Mouse (Mus musculus) limb, embryonic 10.5 days (tissue): ENCODE measurements around the gene Hbb-y. TPM values are rescaled to one million over a fixed set of nuclear protein-coding genes. Genes with fewer than 3 reads are reported as not detected.
"Not testable (repeated sequence)": the region's sequence is repeated elsewhere in the genome, so short reads cannot be mapped to it uniquely, and the experiment has no call there.

Experiments used
- DNase-seq: peaks from one replicate; pipeline ENCODE4 v3.0.0-alpha.2; 2017; ENCODE audit warnings: low spot score
- H3K27ac ChIP-seq: fragments of 300-500 bp; sonication (generic); 2 replicates; pipeline ENCODE4 v1.5.1; 2016; ENCODE audit warnings: mild to moderate bottlenecking
- H3K27me3 ChIP-seq: fragments of 300-500 bp; sonication (generic); 2 replicates; pipeline ENCODE4 v1.6.1; 2016; ENCODE audit warnings: low read depth, mild to moderate bottlenecking; ENCODE audit not compliant: poor library complexity, severe bottlenecking
- H3K36me3 ChIP-seq: fragments of 300-500 bp; sonication (generic); 2 replicates; pipeline ENCODE4 v1.6.1; 2016; ENCODE audit warnings: mild to moderate bottlenecking, moderate library complexity
- H3K4me1 ChIP-seq: fragments of 300-500 bp; sonication (generic); 2 replicates; pipeline ENCODE4 v1.6.1; 2016
- H3K4me3 ChIP-seq: fragments of 300-500 bp; sonication (generic); 2 replicates; pipeline ENCODE4 v1.5.1; 2016; ENCODE audit warnings: mild to moderate bottlenecking, moderate library complexity
- H3K9me3 ChIP-seq: fragments of 300-500 bp; sonication (generic); replicated peaks from 2 replicates; pipeline ENCODE4 v1.6.1; 2016; ENCODE audit warnings: mild to moderate bottlenecking
- WGBS: fragments of 180-500 bp; shearing (Covaris S2); methylation state at CpG from one replicate; pipeline ENCODE4 v1.1.7; 2016; 5-methylcytosine and 5-hydroxymethylcytosine counted together
- polyA plus RNA-seq: library from polyadenylated mRNA; unstranded; fragments of >200 nt; fragmentation: Nextera tagmentation; extraction: Ambion mirVana; gene quantifications from 2 replicates; pipeline ENCODE4 v1.2.1, GENCODE M21; 2016

Hbb-y gene
- polyA plus RNA-seq, 1 experiment from 2014 or later = 6,719 TPM

DNA sequence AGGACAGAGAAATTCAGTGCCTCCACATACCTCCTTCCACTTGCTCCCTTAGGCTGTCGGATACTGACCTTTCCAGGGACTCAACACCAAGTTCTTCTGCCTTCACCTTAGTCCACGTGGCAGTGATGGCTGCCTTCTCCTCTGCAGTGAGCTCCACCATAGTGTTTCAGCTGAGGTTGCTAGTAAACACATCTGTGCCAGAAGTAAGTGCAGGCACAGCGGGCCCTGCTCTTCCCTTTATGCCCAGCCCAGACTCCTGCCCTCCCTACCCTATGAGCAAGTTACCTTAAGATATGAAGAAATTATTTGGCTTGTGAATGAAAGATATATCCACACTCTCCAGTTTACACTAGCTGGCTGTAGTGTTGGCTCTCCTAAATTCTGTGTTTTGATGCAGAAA, 12.7 kb downstream of the Hbb-y start, which contains the start of gene Hbb-bh2:
Gene Hbb-bh2, minus strand, starts transcription at position 253 of the 400 bp plus-strand sequence.
- no peak within 1 kb of the TSS for H3K27ac ChIP-seq
- no peaks in the 10 kb centered on the region for H3K9me3 ChIP-seq
- H3K4me1 ChIP-seq = no peaks in the 10 kb centered on the region
- H3K36me3 ChIP-seq = no peaks in the 10 kb centered on the region
- no peak within 1 kb of the TSS for H3K4me3 ChIP-seq
- WGBS = 79% methylated on average over 3 of the region's 3 CpGs
- no peaks in the 10 kb centered on the region for H3K27me3 ChIP-seq
- no peak for DNase-seq

DNA sequence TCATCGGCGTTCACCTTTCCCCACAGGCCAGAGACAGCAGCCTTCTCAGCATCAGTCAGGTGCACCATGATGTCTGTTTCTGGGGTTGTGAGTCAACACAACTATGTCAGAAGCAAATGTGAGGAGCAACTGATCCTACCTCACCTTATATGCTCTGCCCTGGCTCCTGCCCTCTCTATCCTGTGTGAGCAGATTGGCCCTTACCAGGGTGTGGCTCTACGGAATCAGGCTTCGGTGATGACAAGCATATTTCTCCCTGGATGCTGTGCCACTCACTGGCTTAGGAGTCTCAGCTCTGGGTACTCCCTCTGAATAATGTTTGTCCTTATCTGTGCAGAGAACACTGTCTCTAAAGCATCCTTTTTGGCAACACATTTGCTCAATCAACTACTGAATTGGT, 25.2 kb downstream of the Hbb-y start, which contains the start of gene Hbb-bs:
Gene Hbb-bs, minus strand, starts transcription at position 289 of the 400 bp plus-strand sequence.
- no peaks in the 10 kb centered on the region for H3K36me3 ChIP-seq
- WGBS = 93% methylated on average over 4 of the region's 4 CpGs

DNA sequence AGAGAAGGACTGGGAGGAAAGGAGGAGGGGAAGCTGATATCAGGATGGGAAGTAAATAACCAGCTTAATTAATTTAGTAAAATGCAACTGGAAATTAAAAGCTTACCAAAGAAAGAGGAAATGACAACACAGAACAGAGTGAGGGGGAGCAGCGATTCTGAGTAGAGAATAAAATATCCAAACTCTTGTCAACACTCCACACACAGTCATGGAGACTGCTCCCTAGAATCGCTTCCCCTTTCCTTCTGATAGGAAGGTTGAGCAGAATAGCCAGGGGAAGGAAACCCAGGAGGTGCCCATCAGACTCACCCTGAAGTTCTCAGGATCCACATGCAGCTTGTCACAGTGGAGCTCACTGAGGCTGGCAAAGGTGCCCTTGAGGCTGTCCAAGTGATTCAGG, 25.9 kb downstream of the Hbb-y start:
- not testable (repeated sequence) for DNase-seq, H3K27ac ChIP-seq, H3K4me3 ChIP-seq, H3K9me3 ChIP-seq, H3K27me3 ChIP-seq, H3K36me3 ChIP-seq, H3K4me1 ChIP-seq
- WGBS = no CpG with 5 or more reads among the region's 2 CpGs

More for the DNA sequence above, 25.2 kb downstream of the Hbb-y start, which contains the start of gene Hbb-bs:
- Histone ChIP-seq H3K27me3 (no peaks in the 10 kb centered on the region), H3K4me3 (no peak within 1 kb of the TSS), H3K4me1 (no peaks in the 10 kb centered on the region), H3K9me3 (no peaks in the 10 kb centered on the region), H3K27ac (no peak within 1 kb of the TSS)
- DNase-seq = no peak

DNA sequence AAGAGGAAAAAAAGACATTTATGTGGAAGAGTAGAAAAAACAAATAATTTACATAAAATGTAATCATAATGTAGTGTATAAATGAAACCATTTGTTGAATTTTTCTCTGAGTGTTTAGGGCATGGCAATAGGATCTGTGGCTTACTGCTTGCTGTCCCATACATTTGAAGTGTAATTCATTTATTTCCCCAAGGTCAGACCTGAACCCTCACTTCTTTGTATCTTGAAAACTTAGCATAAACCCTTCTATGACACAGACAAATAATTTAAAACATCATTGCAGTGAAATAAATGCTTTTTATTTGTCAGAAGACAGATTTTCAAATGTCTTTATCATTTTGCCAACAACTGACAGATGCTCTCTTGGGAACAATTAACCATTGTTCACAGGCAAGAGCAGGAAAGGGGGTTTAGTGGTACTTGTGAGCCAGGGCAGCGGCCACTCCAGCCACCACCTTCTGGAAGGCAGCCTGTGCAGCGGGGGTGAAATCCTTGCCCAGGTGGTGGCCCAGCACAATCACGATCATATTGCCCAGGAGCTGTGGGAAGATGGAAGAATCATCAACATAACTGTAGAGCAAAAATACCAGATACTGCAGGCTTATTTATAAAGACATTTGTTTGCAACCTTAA, 26.6 kb downstream of the Hbb-y start:
- Histone ChIP-seq H3K4me1 (no peaks in the 10 kb centered on the region), H3K36me3 (no peaks in the 10 kb centered on the region), H3K27me3 (no peaks in the 10 kb centered on the region), H3K9me3 (no peaks in the 10 kb centered on the region), H3K27ac (no peak overlapping the region), H3K4me3 (no peak overlapping the region)
- 84% methylated on average over 3 of the region's 3 CpGs for WGBS
- no peak for DNase-seq

DNA sequence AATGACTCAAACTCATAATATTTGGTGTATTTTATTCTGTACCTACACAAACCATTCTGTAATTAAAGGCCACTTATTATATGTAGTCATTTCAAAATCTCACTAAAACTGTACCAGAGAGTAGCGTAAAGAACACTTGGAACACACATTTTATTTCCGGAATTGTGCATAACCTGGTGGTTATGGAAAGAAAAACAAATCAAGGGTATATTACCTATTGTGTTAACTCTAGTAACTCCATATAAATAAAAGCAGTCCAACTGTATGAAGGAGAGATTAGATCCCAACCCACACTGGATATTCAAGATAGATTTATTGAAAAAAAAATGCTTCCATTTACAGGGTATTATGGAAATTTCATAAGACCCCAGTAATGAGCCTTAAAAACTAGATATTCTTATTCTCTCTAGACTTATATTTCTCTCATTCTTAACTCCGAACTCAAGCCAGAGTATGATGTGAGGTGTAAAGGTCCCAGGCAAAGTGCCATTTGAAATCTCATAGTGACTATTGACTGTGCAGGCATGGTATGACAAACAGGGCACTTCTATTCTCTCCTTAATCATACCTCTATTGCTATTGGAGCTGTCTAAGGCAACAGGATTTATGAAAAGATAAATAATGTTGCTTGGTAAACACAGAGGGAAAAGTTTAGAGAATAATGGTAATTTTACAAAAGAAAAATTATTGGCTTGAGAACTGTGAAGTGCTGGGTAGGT, 27.3 kb downstream of the Hbb-y start:
- no peak for DNase-seq
- no peaks in the 10 kb centered on the region for H3K27me3 ChIP-seq
- 95% methylated on average over 3 of the region's 3 CpGs for WGBS

DNA sequence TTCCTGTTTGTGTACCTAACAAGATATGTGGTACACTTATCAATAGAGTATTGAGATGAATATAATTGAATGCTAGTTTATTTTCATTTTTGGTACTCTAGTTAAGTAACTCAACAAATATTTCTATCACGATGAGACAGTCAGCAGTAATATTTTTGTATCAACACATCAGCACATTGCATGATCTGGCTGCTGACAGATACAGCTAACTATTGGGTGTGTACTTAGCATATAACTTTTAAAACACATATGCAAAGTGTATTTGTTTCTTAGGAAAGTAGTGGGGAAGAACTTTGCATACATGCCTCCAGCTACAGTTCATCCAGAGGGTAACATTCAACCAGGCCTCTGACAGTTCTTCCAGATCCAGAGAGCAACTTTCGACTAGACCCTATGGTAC, 28.4 kb downstream of the Hbb-y start:
- Histone ChIP-seq H3K27me3 (no peaks in the 10 kb centered on the region), H3K36me3 (no peaks in the 10 kb centered on the region), H3K27ac (no peak overlapping the region), H3K4me1 (no peaks in the 10 kb centered on the region), H3K9me3 (no peaks in the 10 kb centered on the region), H3K4me3 (no peak overlapping the region)
- no peak for DNase-seq
- 95% methylated on average over 2 of the region's 2 CpGs for WGBS

More for the DNA sequence above, 27.3 kb downstream of the Hbb-y start:
- no peak overlapping the region for H3K27ac ChIP-seq
- no peaks in the 10 kb centered on the region for H3K4me1 ChIP-seq
- no peak overlapping the region for H3K4me3 ChIP-seq
- H3K9me3 ChIP-seq = no peaks in the 10 kb centered on the region
- H3K36me3 ChIP-seq = no peaks in the 10 kb centered on the region

DNA sequence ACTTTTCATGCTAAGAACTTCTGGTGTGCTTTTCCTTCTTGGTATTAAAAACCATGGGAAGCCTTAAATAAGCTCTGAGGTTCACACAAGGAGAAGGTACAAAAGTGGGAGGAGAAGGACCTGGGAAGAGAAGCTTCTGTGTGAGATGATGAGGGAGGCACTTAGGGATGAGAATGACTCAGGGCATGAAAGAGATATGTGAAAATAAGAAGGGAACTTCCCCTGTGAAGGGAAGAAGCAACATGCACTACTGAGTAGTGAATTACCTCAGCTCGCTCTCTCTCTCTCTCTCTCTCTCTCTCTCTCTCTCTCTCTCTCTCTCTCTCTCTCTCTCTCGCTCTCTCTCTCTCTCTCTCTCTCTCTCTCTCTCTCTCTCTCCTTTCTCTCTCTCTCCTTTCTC, 37.9 kb downstream of the Hbb-y start:
- not testable (repeated sequence) for H3K9me3 ChIP-seq, H3K27ac ChIP-seq, H3K27me3 ChIP-seq, H3K36me3 ChIP-seq, DNase-seq, H3K4me3 ChIP-seq, H3K4me1 ChIP-seq
- WGBS = 100% methylated on average over 1 of the region's 2 CpGs

DNA sequence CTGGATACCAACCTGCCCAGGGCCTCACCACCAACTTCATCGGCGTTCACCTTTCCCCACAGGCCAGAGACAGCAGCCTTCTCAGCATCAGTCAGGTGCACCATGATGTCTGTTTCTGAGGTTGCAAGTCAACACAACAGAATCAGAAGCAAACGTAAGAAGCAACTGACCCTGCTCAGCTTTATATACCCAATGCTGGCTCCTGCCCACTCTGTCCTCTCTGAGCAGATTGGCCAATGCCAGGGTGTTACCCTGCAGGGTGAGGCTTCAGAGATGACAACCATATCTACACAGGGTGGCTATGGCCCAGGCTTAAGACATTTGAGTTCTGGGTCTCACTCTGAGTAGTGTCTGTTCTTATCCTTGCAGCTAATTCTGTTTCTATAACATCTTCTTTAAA, 39.2 kb downstream of the Hbb-y start, which contains the start of gene Hbb-bt:
Gene Hbb-bt, minus strand, starts transcription at position 231 of the 400 bp plus-strand sequence.
- no peak within 1 kb of the TSS for H3K27ac ChIP-seq
- no peaks in the 10 kb centered on the region for H3K9me3 ChIP-seq
- WGBS = 84% methylated on average over 3 of the region's 3 CpGs
- no peaks in the 10 kb centered on the region for H3K27me3 ChIP-seq
- no peak for DNase-seq
- H3K36me3 ChIP-seq = no peaks in the 10 kb centered on the region
- no peak within 1 kb of the TSS for H3K4me3 ChIP-seq
- H3K4me1 ChIP-seq = no peaks in the 10 kb centered on the region

DNA sequence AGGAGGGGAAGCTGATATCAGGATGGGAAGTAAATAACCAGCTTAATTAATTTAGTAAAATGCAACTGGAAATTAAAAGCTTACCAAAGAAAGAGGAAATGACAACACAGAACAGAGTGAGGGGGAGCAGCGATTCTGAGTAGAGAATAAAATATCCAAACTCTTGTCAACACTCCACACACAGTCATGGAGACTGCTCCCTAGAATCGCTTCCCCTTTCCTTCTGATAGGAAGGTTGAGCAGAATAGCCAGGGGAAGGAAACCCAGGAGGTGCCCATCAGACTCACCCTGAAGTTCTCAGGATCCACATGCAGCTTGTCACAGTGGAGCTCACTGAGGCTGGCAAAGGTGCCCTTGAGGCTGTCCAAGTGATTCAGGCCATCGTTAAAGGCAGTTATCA, 39.9 kb downstream of the Hbb-y start:
- not testable (repeated sequence) for H3K27me3 ChIP-seq, H3K27ac ChIP-seq, H3K9me3 ChIP-seq, H3K4me3 ChIP-seq, DNase-seq, H3K36me3 ChIP-seq, H3K4me1 ChIP-seq
- WGBS = no CpG with 5 or more reads among the region's 3 CpGs

DNA sequence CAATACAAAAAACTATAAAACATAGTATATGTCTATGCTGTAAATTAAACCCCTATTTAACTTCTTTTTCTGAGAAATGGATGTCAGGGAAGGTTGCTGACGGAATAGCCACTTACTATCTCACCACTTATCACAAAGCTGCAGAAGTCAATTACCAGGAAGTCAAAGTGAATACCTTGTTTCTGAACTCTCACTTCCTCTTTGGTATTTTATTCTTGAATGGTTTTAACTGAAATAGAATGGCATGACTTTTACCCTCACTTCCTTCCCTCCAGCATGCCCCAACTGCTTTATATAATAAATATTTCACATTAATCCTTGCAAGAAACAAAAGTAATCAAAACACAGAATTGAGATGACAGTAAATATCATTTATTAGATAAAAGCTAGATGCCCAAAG, 40.8 kb downstream of the Hbb-y start:
- WGBS = 81% methylated on average over 1 of the region's 1 CpGs
- Histone ChIP-seq H3K9me3 (no peaks in the 10 kb centered on the region), H3K27ac (no peak overlapping the region), H3K4me1 (no peaks in the 10 kb centered on the region), H3K36me3 (no peaks in the 10 kb centered on the region), H3K27me3 (no peaks in the 10 kb centered on the region), H3K4me3 (no peak overlapping the region)
- DNase-seq = no peak

DNA sequence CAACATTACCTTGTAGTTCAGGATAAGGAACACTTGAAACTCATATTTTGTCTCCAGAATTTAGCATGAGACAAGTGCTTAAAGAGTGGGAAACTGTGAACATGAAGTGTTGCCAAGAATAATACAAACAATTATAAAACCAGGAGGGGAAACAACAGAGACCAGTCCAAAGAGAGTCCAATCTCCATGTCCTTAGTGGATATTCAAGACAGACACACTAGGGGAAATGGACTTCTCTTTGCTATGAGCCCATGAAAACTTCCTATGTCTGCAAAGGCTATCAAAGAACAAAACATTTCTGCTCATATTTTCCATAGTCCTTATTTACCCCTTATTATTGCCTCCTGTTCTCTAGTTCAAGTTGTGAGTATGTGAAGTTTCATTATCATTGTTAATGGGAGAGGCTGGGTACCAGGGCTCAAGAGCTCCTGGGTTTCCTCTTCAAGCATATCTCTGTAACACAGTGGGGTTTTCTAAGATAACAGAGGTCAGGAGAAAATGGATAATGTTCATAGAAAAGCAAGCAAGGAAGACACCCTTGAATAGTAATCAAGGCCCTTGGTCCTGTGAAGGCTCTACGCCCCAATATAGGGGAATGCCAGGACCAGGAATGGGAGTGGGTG, 41.7 kb downstream of the Hbb-y start:
- WGBS = 75% methylated on average over 1 of the region's 1 CpGs
- DNase-seq = no peak
- no peaks in the 10 kb centered on the region for H3K27me3 ChIP-seq
- no peaks in the 10 kb centered on the region for H3K36me3 ChIP-seq
- no peak overlapping the region for H3K4me3 ChIP-seq
- H3K27ac ChIP-seq = no peak overlapping the region
- H3K9me3 ChIP-seq = no peaks in the 10 kb centered on the region
- H3K4me1 ChIP-seq = no peaks in the 10 kb centered on the region

DNA sequence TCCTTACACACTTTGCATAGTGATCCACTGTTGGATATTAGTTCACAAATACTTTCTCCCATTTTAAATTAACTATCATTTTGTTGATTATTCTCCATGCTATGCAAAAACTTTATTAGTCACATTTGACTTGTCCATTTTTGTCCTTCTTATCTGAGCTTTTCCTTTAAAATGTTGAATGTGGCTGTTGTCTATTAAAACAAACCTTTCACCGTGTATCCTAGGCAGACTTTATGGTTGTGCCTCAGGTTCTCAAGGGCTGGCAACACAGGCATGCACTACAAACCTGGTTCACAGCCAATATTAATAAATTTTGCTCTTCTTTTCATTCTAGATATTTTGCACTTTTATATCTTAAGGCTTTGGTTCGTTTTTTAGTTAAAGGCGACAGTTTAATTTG, 42.3 kb downstream of the Hbb-y start:
- Histone ChIP-seq H3K27ac (no peak overlapping the region), H3K9me3 (no peaks in the 10 kb centered on the region), H3K27me3 (no peaks in the 10 kb centered on the region), H3K4me1 (no peaks in the 10 kb centered on the region), H3K4me3 (no peak overlapping the region), H3K36me3 (no peaks in the 10 kb centered on the region)
- no peak for DNase-seq
- WGBS = 86% methylated on average over 3 of the region's 3 CpGs

DNA sequence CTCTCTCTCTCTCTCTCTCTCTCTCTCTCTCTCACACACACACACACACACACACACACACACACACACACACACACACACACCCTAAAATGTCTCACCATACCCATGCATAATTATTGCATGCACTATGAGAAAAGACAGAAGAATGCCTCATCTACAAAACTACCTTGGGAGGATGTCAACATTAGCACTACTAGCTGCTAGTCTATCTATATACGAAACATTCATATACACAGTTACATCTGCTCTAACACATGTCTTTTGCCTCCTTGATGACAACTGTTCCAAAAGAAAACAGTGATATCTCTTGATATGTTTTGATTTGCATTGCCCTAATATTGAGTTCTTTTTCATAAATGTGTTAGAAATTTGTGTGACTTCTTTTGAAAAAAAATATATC, 42.7 kb downstream of the Hbb-y start:
- no peaks in the 10 kb centered on the region for H3K9me3 ChIP-seq
- no peaks in the 10 kb centered on the region for H3K4me1 ChIP-seq
- no peak overlapping the region for H3K4me3 ChIP-seq
- H3K36me3 ChIP-seq = no peaks in the 10 kb centered on the region
- WGBS = 84% methylated on average over 1 of the region's 1 CpGs
- no peak overlapping the region for H3K27ac ChIP-seq
- H3K27me3 ChIP-seq = no peaks in the 10 kb centered on the region
- DNase-seq = no peak
